ENCODE assay signal across 8 mouse cellular contexts in the genomic region with DNA sequence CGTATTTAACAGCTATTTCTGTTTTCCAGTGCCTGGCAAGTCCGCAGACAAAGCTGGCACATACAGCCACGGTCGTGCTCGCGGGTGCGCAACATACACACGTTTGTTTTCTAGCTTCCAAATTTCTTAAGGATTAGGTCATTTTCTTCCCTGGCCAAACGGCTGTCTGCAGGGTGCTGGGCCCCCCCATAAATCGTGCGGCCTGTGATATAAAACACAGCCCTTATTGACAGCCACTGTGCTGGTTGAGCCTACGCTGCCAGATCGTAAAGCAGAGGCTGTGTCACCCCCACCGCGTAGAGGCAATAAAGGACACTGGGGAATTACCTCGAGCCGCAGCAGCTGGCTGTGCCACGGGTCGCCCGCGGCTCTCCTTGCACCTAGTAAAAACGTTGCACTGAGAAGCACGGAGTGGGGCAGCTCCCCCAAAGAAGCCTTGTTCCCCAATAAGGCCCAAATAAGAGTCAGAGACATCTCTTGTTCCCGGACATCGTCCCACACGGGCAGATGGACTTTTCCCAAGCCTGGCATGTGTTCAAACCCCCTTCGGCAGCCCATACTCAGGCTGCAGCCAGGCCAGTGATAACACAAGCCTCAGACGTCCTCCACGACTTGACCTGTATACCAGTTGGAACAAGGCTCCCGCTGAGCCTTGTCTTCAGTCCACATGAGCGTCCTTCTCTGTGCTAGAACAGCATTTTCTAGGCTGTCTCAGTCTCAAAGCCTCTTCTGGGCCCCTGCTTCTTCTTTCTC.
DNase-seq lines count a peak whose midpoint lies in the region; ATAC-seq lines count a peak whose summit lies in the region.

No protein-coding gene starts in this region.

- DNase-seq in forebrain, embryonic 11.5 days (ENCODE audit: low spot score): no peak
- no peak for DNase-seq in midbrain, embryonic 11.5 days (ENCODE audit: low spot score, missing footprints)
- DNase-seq in heart, postnatal 36 days: peak; percentile 9 to 17
- no peak for DNase-seq in cerebellum, adult 8-10 months

- H3K27ac ChIP-seq in forebrain, embryonic 12.5 days: peak overlapping the region; percentile 21; the same call in 1 of the 2 replicates
- no peak overlapping the region for H3K27ac ChIP-seq in forebrain, embryonic 11.5 days (ENCODE audit: low read depth, low read length)
- H3K27ac ChIP-seq in midbrain, embryonic 16.5 days (ENCODE audit: low read length): no peak overlapping the region
- no peak overlapping the region for H3K27ac ChIP-seq in midbrain, embryonic 11.5 days (ENCODE audit: low read depth, low read length)
- H3K27ac ChIP-seq in neural tube, embryonic 14.5 days (ENCODE audit: low read depth, low read length): no peak overlapping the region

- no peak overlapping the region for H3K4me3 ChIP-seq in forebrain, embryonic 12.5 days (replicated peaks)
- no peak overlapping the region for H3K4me3 ChIP-seq in forebrain, embryonic 11.5 days (ENCODE audit: low read depth, low read length)
- no peak overlapping the region for H3K4me3 ChIP-seq in midbrain, embryonic 16.5 days (ENCODE audit: low read depth, low read length)
- no peak overlapping the region for H3K4me3 ChIP-seq in midbrain, embryonic 11.5 days (ENCODE audit: low read depth, low read length)
- H3K4me3 ChIP-seq in neural tube, embryonic 14.5 days (ENCODE audit: low read depth, low read length): no peak overlapping the region

- no peaks in the 10 kb centered on the region for H3K27me3 ChIP-seq in forebrain, embryonic 12.5 days
- H3K27me3 ChIP-seq in forebrain, embryonic 11.5 days (ENCODE audit: control insufficient read depth, insufficient read depth, low read length): no peaks in the 10 kb centered on the region
- H3K27me3 ChIP-seq in midbrain, embryonic 16.5 days (ENCODE audit: control insufficient read depth, insufficient read depth, low read depth, low read length): no peaks in the 10 kb centered on the region
- no peaks in the 10 kb centered on the region for H3K27me3 ChIP-seq in midbrain, embryonic 11.5 days (ENCODE audit: control insufficient read depth, insufficient read depth, low read length)
- no peaks in the 10 kb centered on the region for H3K27me3 ChIP-seq in neural tube, embryonic 14.5 days (ENCODE audit: control insufficient read depth, insufficient read depth, low read length)

- ATAC-seq in forebrain, embryonic 12.5 days (ENCODE audit: low FRiP score): peak; percentile 68; the same call in 1 of the 2 replicates
- no peak; the same call in 1 of the 2 replicates for ATAC-seq in forebrain, embryonic 11.5 days (replicated peaks; ENCODE audit: low FRiP score)
- 0 out of 2 replicates have a peak, but pooled peaks have one; percentile 28 for ATAC-seq in midbrain, embryonic 16.5 days
- ATAC-seq in midbrain, embryonic 11.5 days (ENCODE audit: low FRiP score): no peak
- peak; percentile 89 for ATAC-seq in neural tube, embryonic 14.5 days (ENCODE audit: low read depth)
- ATAC-seq in megakaryocyte, adult 5-6 weeks (ENCODE audit: poor library complexity, severe bottlenecking): no peak

- H3K4me1 ChIP-seq in forebrain, embryonic 12.5 days: peaks cover 4% of the 10 kb centered on the region; the same call in 1 of the 2 replicates
- H3K4me1 ChIP-seq in forebrain, embryonic 11.5 days (replicated peaks; ENCODE audit: control insufficient read depth, insufficient read depth, low read length): no peaks in the 10 kb centered on the region
- H3K4me1 ChIP-seq in midbrain, embryonic 16.5 days (ENCODE audit: control insufficient read depth, insufficient read depth, low read length): no peaks in the 10 kb centered on the region
- no peaks in the 10 kb centered on the region for H3K4me1 ChIP-seq in midbrain, embryonic 11.5 days (ENCODE audit: control insufficient read depth, insufficient read depth, low read length)
- H3K4me1 ChIP-seq in neural tube, embryonic 14.5 days (ENCODE audit: control insufficient read depth, insufficient read depth, low read length): peaks cover 5% of the 10 kb centered on the region; the same call in 1 of the 2 replicates

- no peaks in the 10 kb centered on the region for H3K36me3 ChIP-seq in forebrain, embryonic 12.5 days (replicated peaks)
- H3K36me3 ChIP-seq in forebrain, embryonic 11.5 days (ENCODE audit: control insufficient read depth, insufficient read depth, low read length): no peaks in the 10 kb centered on the region
- no peaks in the 10 kb centered on the region for H3K36me3 ChIP-seq in midbrain, embryonic 16.5 days (ENCODE audit: control insufficient read depth, insufficient read depth, low read length)
- H3K36me3 ChIP-seq in midbrain, embryonic 11.5 days (ENCODE audit: control insufficient read depth, insufficient read depth, low read length): no peaks in the 10 kb centered on the region
- no peaks in the 10 kb centered on the region for H3K36me3 ChIP-seq in neural tube, embryonic 14.5 days (ENCODE audit: control insufficient read depth, insufficient read depth, low read length)

- no peak overlapping the region for H3K9ac ChIP-seq in forebrain, embryonic 12.5 days
- no peak overlapping the region for H3K9ac ChIP-seq in forebrain, embryonic 11.5 days (ENCODE audit: low read length)
- H3K9ac ChIP-seq in midbrain, embryonic 16.5 days (ENCODE audit: low read depth, low read length): no peak overlapping the region
- no peak overlapping the region for H3K9ac ChIP-seq in midbrain, embryonic 11.5 days (ENCODE audit: low read length)
- H3K9ac ChIP-seq in neural tube, embryonic 14.5 days (replicated peaks; ENCODE audit: low read depth, low read length): no peak overlapping the region

- intact Hi-C loops in heart, postnatal 36 days (cut with DNase I): no loop called here

- peaks cover 6% of the 10 kb centered on the region; the same call in 1 of the 2 replicates for H3K9me3 ChIP-seq in forebrain, embryonic 12.5 days
- no peaks in the 10 kb centered on the region for H3K9me3 ChIP-seq in forebrain, embryonic 11.5 days (ENCODE audit: control insufficient read depth, low read length)
- no peaks in the 10 kb centered on the region for H3K9me3 ChIP-seq in midbrain, embryonic 16.5 days (replicated peaks; ENCODE audit: control insufficient read depth, low read length, poor library complexity, severe bottlenecking)
- H3K9me3 ChIP-seq in midbrain, embryonic 11.5 days (ENCODE audit: control insufficient read depth, low read length): no peaks in the 10 kb centered on the region; the same call in 1 of the 2 replicates
- H3K9me3 ChIP-seq in neural tube, embryonic 14.5 days (ENCODE audit: control insufficient read depth, low read length): no peaks in the 10 kb centered on the region

- H3K4me2 ChIP-seq in forebrain, embryonic 12.5 days: no peak overlapping the region
- H3K4me2 ChIP-seq in forebrain, embryonic 11.5 days (ENCODE audit: low read depth, low read length, severe bottlenecking): no peak overlapping the region
- no peak overlapping the region for H3K4me2 ChIP-seq in midbrain, embryonic 16.5 days (ENCODE audit: low read length)
- no peak overlapping the region for H3K4me2 ChIP-seq in midbrain, embryonic 11.5 days
- peak overlapping the region; percentile 37; the same call in 1 of the 2 replicates for H3K4me2 ChIP-seq in neural tube, embryonic 14.5 days (ENCODE audit: low read depth, low read length)

- 68% methylated on average over 31 of the region's 31 CpGs for WGBS in forebrain, embryonic 12.5 days
- WGBS in forebrain, embryonic 11.5 days: 77% methylated on average over 31 of the region's 31 CpGs
- 70% methylated on average over 31 of the region's 31 CpGs for WGBS in midbrain, embryonic 16.5 days
- WGBS in midbrain, embryonic 11.5 days: 79% methylated on average over 31 of the region's 31 CpGs
- WGBS in neural tube, embryonic 14.5 days: 7% methylated on average over 31 of the region's 31 CpGs

Comparison
In these comparisons a context has a peak if more than half of its experiments do, and no peak if none do; other contexts are left out.
1. ATAC-seq: peak in forebrain, embryonic 12.5 days (single experiment), midbrain, embryonic 16.5 days (single experiment) and neural tube, embryonic 14.5 days (single experiment); none in forebrain, embryonic 11.5 days (single experiment), midbrain, embryonic 11.5 days (single experiment) and megakaryocyte, adult 5-6 weeks (single experiment).
2. DNase-seq: peak in heart, postnatal 36 days (2 of 2); none in forebrain, embryonic 11.5 days (single experiment), midbrain, embryonic 11.5 days (single experiment) and cerebellum, adult 8-10 months (single experiment).